8 mouse cellular contexts compared by ENCODE assay signal in the genomic region with DNA sequence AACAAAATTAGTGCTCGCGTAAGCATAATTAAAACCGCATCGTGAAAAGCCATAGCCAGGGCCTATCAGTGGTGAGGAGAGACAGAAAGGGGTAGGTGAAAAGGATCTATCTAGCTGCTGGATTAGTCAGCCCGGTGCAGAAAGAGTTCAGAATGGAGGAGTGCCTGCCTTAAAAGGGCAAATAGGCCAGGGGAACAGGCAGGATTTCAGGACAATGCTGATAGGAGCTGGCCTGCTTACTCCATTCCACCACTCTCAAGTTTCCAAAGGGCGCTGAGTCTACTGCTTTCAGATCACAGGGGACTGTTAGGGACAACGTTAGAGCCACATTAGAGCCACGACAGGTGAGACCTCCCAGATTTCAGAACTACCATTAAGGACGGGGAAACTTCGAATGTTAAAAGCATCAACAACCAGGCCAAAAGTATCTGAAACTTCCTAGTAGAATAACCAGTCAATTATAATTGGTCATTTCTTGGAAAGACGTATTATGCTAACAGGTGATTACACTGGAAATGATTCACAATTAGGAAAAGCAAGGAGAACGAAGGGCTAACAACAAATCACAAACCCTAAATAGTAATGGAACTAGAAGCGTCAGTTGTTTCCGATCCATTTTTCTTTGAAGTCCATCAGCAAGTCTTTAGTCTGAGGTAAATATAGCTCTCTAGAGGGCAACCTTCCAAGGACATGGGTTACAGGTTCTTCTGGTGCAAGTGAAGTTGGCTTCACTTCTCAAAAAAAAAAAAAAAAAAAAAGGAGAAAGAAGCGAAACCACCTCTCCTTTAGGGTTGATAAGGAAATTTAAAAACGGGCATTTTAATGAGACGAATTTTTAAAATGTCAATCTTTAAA. TPM values are rescaled to one million over a fixed set of nuclear protein-coding genes. Genes with fewer than 3 reads are reported as not detected.
DNase-seq lines count a peak whose midpoint lies in the region; ATAC-seq lines count a peak whose summit lies in the region.

No protein-coding gene starts in this region.

- H3K4me3 ChIP-seq in heart, embryonic 11.5 days (ENCODE audit: low read depth, low read length): peak overlapping the region; percentile 80
- H3K4me3 ChIP-seq in limb, embryonic 15.5 days: peak overlapping the region; percentile 87

- 10% methylated on average over 17 of the region's 17 CpGs for WGBS in heart, embryonic 11.5 days (ENCODE audit: insufficient replicate concordance)
- WGBS in limb, embryonic 15.5 days: 9% methylated on average over 17 of the region's 17 CpGs

- no peaks in the 10 kb centered on the region for H3K36me3 ChIP-seq in heart, embryonic 11.5 days (ENCODE audit: control insufficient read depth, insufficient read depth, low read length)
- H3K36me3 ChIP-seq in limb, embryonic 15.5 days: no peaks in the 10 kb centered on the region

- peak; percentile 95 for DNase-seq in heart, adult 11 months
- no peak for DNase-seq in heart, postnatal 25 days (ENCODE audit: low spot score)
- peak; percentile 19 to 24 for DNase-seq in adrenal gland, postnatal 36 days
- peak; percentile 76 for DNase-seq in skeletal muscle tissue, adult 2 months (ENCODE audit: low read depth, low spot score)
- DNase-seq in left cerebral cortex, postnatal 36 days (ENCODE audit: low spot score in 2 of 2): no peak
- DNase-seq in left cerebral cortex, adult 9 months (ENCODE audit: low spot score in 2 of 2): no peak

- peak overlapping the region; percentile 94 for H3K27ac ChIP-seq in heart, embryonic 11.5 days (ENCODE audit: low read depth, low read length)
- H3K27ac ChIP-seq in limb, embryonic 15.5 days: peak overlapping the region; percentile 92

- H3K4me1 ChIP-seq in heart, embryonic 11.5 days (ENCODE audit: control insufficient read depth, insufficient read depth, low read length): peaks cover 11% of the 10 kb centered on the region; the same call in 1 of the 2 replicates
- H3K4me1 ChIP-seq in limb, embryonic 15.5 days: peaks cover 29% of the 10 kb centered on the region

- H3K27me3 ChIP-seq in heart, embryonic 11.5 days (ENCODE audit: control insufficient read depth, insufficient read depth, low read length): no peaks in the 10 kb centered on the region
- H3K27me3 ChIP-seq in limb, embryonic 15.5 days: no peaks in the 10 kb centered on the region

- H3K9ac ChIP-seq in heart, embryonic 11.5 days (ENCODE audit: low read depth, low read length): peak overlapping the region; percentile 94
- no peak overlapping the region; the same call in 1 of the 2 replicates for H3K9ac ChIP-seq in limb, embryonic 15.5 days

- peak overlapping the region; percentile 68 for H3K4me2 ChIP-seq in heart, embryonic 11.5 days
- H3K4me2 ChIP-seq in limb, embryonic 15.5 days: peak overlapping the region; percentile 57

- H3K9me3 ChIP-seq in heart, embryonic 11.5 days (replicated peaks; ENCODE audit: control insufficient read depth, low read length): no peaks in the 10 kb centered on the region
- H3K9me3 ChIP-seq in limb, embryonic 15.5 days: no peaks in the 10 kb centered on the region

- intact Hi-C loops in heart, postnatal 25 days (cut with DNase I): loop anchor here (2.0 to 5.0 kb wide), 2 partner anchors 31 to 42 kb away; no protein-coding TSS in a partner anchor
- intact Hi-C loops in left cerebral cortex, postnatal 36 days (cut with DNase I): loop anchor here (5.0 kb wide), 1 partner anchor 52 kb away; no protein-coding TSS in a partner anchor

- no peak for ATAC-seq in heart, embryonic 11.5 days (replicated peaks; ENCODE audit: insufficient number of reproducible peaks, low FRiP score, low TSS enrichment)
- ATAC-seq in limb, embryonic 15.5 days (ENCODE audit: insufficient number of reproducible peaks, low FRiP score, low TSS enrichment, low read depth): no peak

RNA-seq across cellular contexts. Expression of gene Crybg3, which starts 1.1 kb away (rescaled TPM):
- 10 to 100 TPM; 69.3 to 76.9 TPM for total RNA-seq in heart, postnatal 25 days (2021)
- 10 to 100 TPM; 12.5 to 19.5 TPM for total RNA-seq in adrenal gland, postnatal 36 days (2021)
- polyA plus RNA-seq in heart, embryonic 11.5 days (2014; fragmentation: Nextera tagmentation; extraction: Ambion mirVana): 19.7 and 19.8 TPM in 2 replicates
- 12.0 and 13.8 TPM in 2 replicates for polyA plus RNA-seq in limb, embryonic 15.5 days (2015; fragmentation: Nextera tagmentation; extraction: Ambion mirVana)
- total RNA-seq in left cerebral cortex, postnatal 36 days (2021): 1 to 10 TPM; 3.2 to 5.4 TPM

RNA-seq across cellular contexts. Expression of gene Arl6, which starts 39.6 kb away (rescaled TPM):
- 1 to 10 TPM; 4.5 to 5.1 TPM for total RNA-seq in heart, postnatal 25 days (2021)
- total RNA-seq in adrenal gland, postnatal 36 days (2021): 1 to 10 TPM; 9.7 to 9.8 TPM
- polyA plus RNA-seq in heart, embryonic 11.5 days (2014; fragmentation: Nextera tagmentation; extraction: Ambion mirVana): 20.8 and 24.6 TPM in 2 replicates
- 25.6 and 26.9 TPM in 2 replicates for polyA plus RNA-seq in limb, embryonic 15.5 days (2015; fragmentation: Nextera tagmentation; extraction: Ambion mirVana)
- 10 to 100 TPM; 30.6 to 31.6 TPM for total RNA-seq in left cerebral cortex, postnatal 36 days (2021)

Comparison
In these comparisons a context has a peak if more than half of its experiments do, and no peak if none do; other contexts are left out.
1. DNase-seq: peak in heart, adult 11 months (single experiment), adrenal gland, postnatal 36 days (2 of 2) and skeletal muscle tissue, adult 2 months (single experiment); none in heart, postnatal 25 days (single experiment), left cerebral cortex, postnatal 36 days (0 of 2) and left cerebral cortex, adult 9 months (0 of 2).